Mouse (Mus musculus) liver, adult 2 months (tissue): ENCODE measurements around the gene Strbp. TPM values are rescaled to one million over a fixed set of nuclear protein-coding genes. Genes with fewer than 3 reads are reported as not detected.

Source experiments
- DNase-seq: peaks from one replicate; pipeline ENCODE4 v3.0.0-alpha.2; 2011; ENCODE audit warnings: low read depth, low spot score; ENCODE audit errors: extremely low read depth
- H3K27ac ChIP-seq: fragments of 200-500 bp; replicated peaks from 2 replicates; pipeline ENCODE4 v1.5.1; 2012; ENCODE audit warnings: low read depth, mild to moderate bottlenecking, control low read depth, inconsistent platforms, low read length; ENCODE audit not compliant: insufficient read depth
- H3K27me3 ChIP-seq: fragments of 200-500 bp; 2 replicates; pipeline ENCODE4 v1.6.1; 2012; ENCODE audit warnings: mild to moderate bottlenecking, moderate library complexity, low read length, inconsistent platforms; ENCODE audit not compliant: control insufficient read depth, insufficient read depth
- H3K36me3 ChIP-seq: fragments of 200-500 bp; 2 replicates; pipeline ENCODE4 v1.6.1; 2012; ENCODE audit warnings: low read length, inconsistent platforms; ENCODE audit not compliant: control insufficient read depth, insufficient read depth
- H3K4me1 ChIP-seq: fragments of 200-500 bp; 2 replicates; pipeline ENCODE4 v1.6.1; 2011; ENCODE audit warnings: low read length; ENCODE audit not compliant: control insufficient read depth, insufficient read depth
- H3K4me3 ChIP-seq: fragments of 200-500 bp; 2 replicates; pipeline ENCODE4 v1.5.1; 2011; ENCODE audit warnings: low read depth, mild to moderate bottlenecking, control low read depth, low read length, moderate library complexity; ENCODE audit not compliant: insufficient read depth
- H3K79me2 ChIP-seq: fragments of 200-500 bp; 2 replicates; pipeline ENCODE4 v1.6.1; 2012; ENCODE audit warnings: inconsistent platforms, mild to moderate bottlenecking, low read length, moderate library complexity; ENCODE audit not compliant: control insufficient read depth, insufficient read depth
- H3K9ac ChIP-seq: fragments of 200-500 bp; 2 replicates; pipeline ENCODE4 v1.6.1; 2012; ENCODE audit warnings: low read depth, mild to moderate bottlenecking, control low read depth, inconsistent platforms, low read length
- CTCF ChIP-seq: fragments of 200-500 bp; IDR thresholded peaks from 2 replicates; pipeline ENCODE4 v1.5.1; 2011; ENCODE audit warnings: low read depth, low read length, control low read depth
- POLR2A ChIP-seq: fragments of 200-500 bp; IDR thresholded peaks from 2 replicates; pipeline ENCODE4 v1.6.1; 2011; ENCODE audit warnings: low read length, control low read depth; ENCODE audit not compliant: insufficient read depth; ENCODE audit errors: extremely low read depth
- WGBS: fragments of 180-500 bp; shearing (Covaris S2); methylation state at CpG from one replicate; pipeline ENCODE4 v1.1.7; 2018; 5-methylcytosine and 5-hydroxymethylcytosine counted together
- polyA plus RNA-seq: library from polyadenylated mRNA; depleted of rRNA; stranded (reverse); fragments of >200 nt; gene quantifications from 2 replicates; pipeline ENCODE4 v1.2.3, GENCODE M21; 2012; rRNA removed
- total RNA-seq: library from RNA; depleted of rRNA; stranded (reverse); fragments of >200 nt; gene quantifications from 2 replicates; pipeline ENCODE4 v1.2.3, GENCODE M21; 2014; rRNA removed

The Strbp gene
- total and polyA plus RNA-seq, 2 experiments: 2.6 to 18.6 TPM

- H3K4me3 ChIP-seq: peak overlapping the region; percentile 83
- 0% methylated on average over 22 of the region's 24 CpGs for WGBS
- peaks cover 6% of the 10 kb centered on the region; the same call in 1 of the 2 replicates for H3K79me2 ChIP-seq
- H3K27ac ChIP-seq: peak overlapping the region; percentile 66
- peaks cover 7% of the 10 kb centered on the region for H3K4me1 ChIP-seq
- H3K9ac ChIP-seq: peak overlapping the region; percentile 91
- no peaks in the 10 kb centered on the region for H3K27me3 ChIP-seq
- peak; percentile 10 for DNase-seq
- no peaks in the 10 kb centered on the region for H3K36me3 ChIP-seq
- TF ChIP-seq POLR2A: no peak
- no peak for TF ChIP-seq CTCF
Measured at GRCm38 (mm10) chr2:37452376-37452760, 251.3 kb downstream of the Strbp start.

GRCm38 (mm10) chr2:37451667-37452375 lies 251.8 kb downstream of the Strbp start:
- Histone ChIP-seq H3K36me3 (no peaks in the 10 kb centered on the region), H3K4me1 (peaks cover 7% of the 10 kb centered on the region), H3K27ac (peak overlapping the region; percentile 66), H3K27me3 (no peaks in the 10 kb centered on the region), H3K79me2 (peaks cover 6% of the 10 kb centered on the region; the same call in 1 of the 2 replicates), H3K4me3 (peak overlapping the region; percentile 83), H3K9ac (peak overlapping the region; percentile 91)
- 0 out of 2 replicates have a peak, but pooled peaks have one; percentile 0 for TF ChIP-seq CTCF
- TF ChIP-seq POLR2A: peak; percentile 67
- DNase-seq: peak; percentile 82
- 8% methylated on average over 41 of the region's 44 CpGs for WGBS

GRCm38 (mm10) chr2:37442611-37443591 lies 260.8 kb downstream of the Strbp start, which contains the start of the genes Zbtb26, Zbtb6 and Rabgap1:
TSS of gene Zbtb26 (minus strand) at chr2:37443135.
TSS of gene Zbtb6 (minus strand) at chr2:37443171.
TSS of gene Rabgap1 (plus strand) at chr2:37443279.
- TF ChIP-seq POLR2A (peak; percentile 56; the same call in 1 of the 2 replicates), CTCF (no peak)
- Histone ChIP-seq H3K4me3 (peak within 1 kb of the TSS; percentile 99), H3K36me3 (no peaks in the 10 kb centered on the region), H3K27ac (peak within 1 kb of the TSS; percentile 76), H3K27me3 (no peaks in the 10 kb centered on the region), H3K4me1 (peaks cover 5% of the 10 kb centered on the region; the same call in 1 of the 2 replicates), H3K9ac (peak within 1 kb of the TSS; percentile 96), H3K79me2 (peaks cover 5% of the 10 kb centered on the region; the same call in 1 of the 2 replicates)
- under 1% methylated on average over 51 of the region's 51 CpGs for WGBS
- peak; percentile 84 for DNase-seq

Other genes with a start within 250 kb of the Strbp start
- gene Gpr21, start 187.5 kb downstream of the Strbp start, total RNA-seq: 1.0 and 1.3 TPM in 2 replicates
- 0.06 TPM in 1 of 2 replicates, not detected in the other for gene Gpr21, start 187.5 kb downstream of the Strbp start, polyA plus RNA-seq
- not detected in 2 replicates for gene Crb2, start 72.4 kb upstream of the Strbp start, total RNA-seq
- gene Crb2, start 72.4 kb upstream of the Strbp start, polyA plus RNA-seq: 0.04 and 0.10 TPM in 2 replicates